24 mouse cellular contexts compared by ENCODE assay signal in genomic region chr17:43021017-43021416, GRCm38 (mm10). TPM values are rescaled to one million over a fixed set of nuclear protein-coding genes. Genes with fewer than 3 reads are reported as not detected.
DNase-seq lines count a peak whose midpoint lies in the region; ATAC-seq and TF ChIP-seq lines count a peak whose summit lies in the region.
"Had no signal": no experiment of that assay in that cellular context is flagged by ENCODE, and none has a peak within 500 bp of the region (broad histone marks: within the 10 kb centered on the region; RNA-seq: fewer than 3 reads in every experiment).

No protein-coding gene starts in this region.

- H3K4me2 ChIP-seq in liver, embryonic 14.5 days (ENCODE audit: low read depth) = no peak overlapping the region
- H3K4me2 ChIP-seq in neural tube, embryonic 15.5 days = no peak overlapping the region
- H3K4me2 ChIP-seq: embryonic facial prominence, embryonic 12.5 days; hindbrain, embryonic 14.5 days; neural tube, embryonic 12.5 days had no signal

- H3K4me1 ChIP-seq in liver, embryonic 14.5 days (replicated peaks; ENCODE audit: control insufficient read depth in 2 of 2, insufficient read depth in 2 of 2, low read length in 1 of 2) = peaks cover 40 to 52% of the 10 kb centered on the region in 2 experiments
- peaks cover 61% of the 10 kb centered on the region for H3K4me1 ChIP-seq in neural tube, embryonic 15.5 days

- no peak for TF ChIP-seq CTCF in liver, embryonic 14.5 days (IDR thresholded peaks at IDR 0.05; ENCODE audit: low read depth)

- H3K9ac ChIP-seq in liver, embryonic 14.5 days (replicated peaks) = no peak overlapping the region
- H3K9ac ChIP-seq in neural tube, embryonic 15.5 days (replicated peaks) = no peak overlapping the region
- H3K9ac ChIP-seq: embryonic facial prominence, embryonic 12.5 days; hindbrain, embryonic 14.5 days; neural tube, embryonic 12.5 days had no signal

- DNase-seq in layer of hippocampus, adult 18-20 months (ENCODE audit: low spot score in 2 of 2) = peak; percentile 30 to 69
- DNase-seq in layer of hippocampus, postnatal 10 days (ENCODE audit: low spot score in 2 of 2) = no peak
- no peak for DNase-seq in liver, embryonic 14.5 days (ENCODE audit: low read depth in 3 of 3, low spot score in 3 of 3)
- DNase-seq in liver = no peak
- DNase-seq in layer of hippocampus, adult 9-11 months = peak; percentile 48
- DNase-seq in right cerebral cortex, postnatal 36 days (ENCODE audit: low spot score in 2 of 2) = peak; percentile 26 to 46
- no peak for DNase-seq in neural tube, embryonic 10.5 days (ENCODE audit: extremely low spot score, low spot score)
- DNase-seq: cerebellum, adult 2 months; cerebellum, postnatal 25 days; gastrocnemius, postnatal 10 days; heart, postnatal 4 days; kidney, adult 18-20 months; lung, postnatal 4 days; midbrain, embryonic 14.5 days; retina, postnatal 1 day; thymus, adult 18-20 months; thymus, postnatal 36 days had no signal

- WGBS in liver, embryonic 14.5 days (ENCODE audit: insufficient replicate concordance) = 89% methylated on average over 5 of the region's 5 CpGs
- WGBS in neural tube, embryonic 15.5 days = 97% methylated on average over 5 of the region's 5 CpGs

- no peaks in the 10 kb centered on the region for H3K27me3 ChIP-seq in liver, embryonic 14.5 days (ENCODE audit: control insufficient read depth, insufficient read depth, low read length)
- H3K27me3 ChIP-seq in neural tube, embryonic 15.5 days (replicated peaks) = no peaks in the 10 kb centered on the region
- H3K27me3 ChIP-seq: embryonic facial prominence, embryonic 12.5 days; neural tube, embryonic 12.5 days had no signal

- no peak for TF ChIP-seq EP300 in liver, embryonic 14.5 days (IDR thresholded peaks at IDR 0.05; ENCODE audit: low read depth)

- H3K36me3 ChIP-seq in liver, embryonic 14.5 days (replicated peaks; ENCODE audit: control insufficient read depth, insufficient read depth, low read depth) = peaks cover 19% of the 10 kb centered on the region
- 0 out of 2 replicates have a peak, but pooled peaks cover 5% of the 10 kb centered on the region for H3K36me3 ChIP-seq in neural tube, embryonic 15.5 days
- H3K36me3 ChIP-seq: embryonic facial prominence, embryonic 12.5 days; heart, embryonic 10.5 days had no signal

- H3K4me3 ChIP-seq in liver, embryonic 14.5 days (ENCODE audit: insufficient read depth in 1 of 2, low read depth in 2 of 2, low read length in 2 of 2) = no peak overlapping the region
- H3K4me3 ChIP-seq in neural tube, embryonic 15.5 days (replicated peaks) = no peak overlapping the region
- H3K4me3 ChIP-seq: embryonic facial prominence, embryonic 12.5 days; heart, embryonic 10.5 days; limb, embryonic 10.5 days; neural tube, embryonic 12.5 days had no signal

- no peaks in the 10 kb centered on the region for H3K9me3 ChIP-seq in liver, embryonic 14.5 days (ENCODE audit: control insufficient read depth, low read length)
- H3K9me3 ChIP-seq in neural tube, embryonic 15.5 days (replicated peaks) = no peaks in the 10 kb centered on the region
- H3K9me3 ChIP-seq: embryonic facial prominence, embryonic 12.5 days; heart, embryonic 10.5 days; limb, embryonic 10.5 days; neural tube, embryonic 12.5 days had no signal

- peak overlapping the region; percentile 14; the same call in 1 of the 2 replicates for H3K27ac ChIP-seq in liver, embryonic 14.5 days
- no peak overlapping the region for H3K27ac ChIP-seq in neural tube, embryonic 15.5 days (replicated peaks)
- H3K27ac ChIP-seq: embryonic facial prominence, embryonic 12.5 days; heart, embryonic 10.5 days; hindbrain, embryonic 14.5 days; limb, embryonic 10.5 days; neural tube, embryonic 12.5 days had no signal

- ATAC-seq in liver, embryonic 14.5 days (ENCODE audit: insufficient read depth) = no peak
- no peak for ATAC-seq in neural tube, embryonic 15.5 days (ENCODE audit: low FRiP score)
- ATAC-seq: inflammation-experienced regulatory T-cells, adult 6 months had no signal

RNA-seq across cellular contexts. Expression of gene Tnfrsf21, which starts 4.7 kb away (rescaled TPM):
- 100 to 1,000 TPM; 122 to 124 TPM for total RNA-seq in layer of hippocampus, adult 18-20 months (2021)
- 10 to 100 TPM; 97.8 to 98.5 TPM for total RNA-seq in layer of hippocampus, postnatal 10 days (2021)
- polyA plus RNA-seq in liver, embryonic 14.5 days (2012; rRNA removed) = 16.7 and 17.0 TPM in 2 replicates
- 21.2 and 23.9 TPM in 2 replicates for polyA plus RNA-seq in liver, embryonic 14.5 days (2014; fragmentation: Nextera tagmentation; extraction: Ambion mirVana)
- 78.6 and 84.4 TPM in 2 replicates for polyA plus RNA-seq in neural tube, embryonic 15.5 days (2015; fragmentation: Nextera tagmentation; extraction: Ambion mirVana)

Comparison
In these comparisons a context has a peak if more than half of its experiments do, and no peak if none do; other contexts are left out.
1. DNase-seq: peak in layer of hippocampus, adult 18-20 months (2 of 2), layer of hippocampus, adult 9-11 months (single experiment) and right cerebral cortex, postnatal 36 days (2 of 2); none in layer of hippocampus, postnatal 10 days (0 of 2), liver, embryonic 14.5 days (0 of 3), liver (single experiment) and neural tube, embryonic 10.5 days (single experiment).